Mouse (Mus musculus) cerebellum, adult 9-10 months (tissue): ENCODE data around the gene Rnf114.

ENCODE experiments used
- DNase-seq: peaks from one replicate; pipeline ENCODE4 v3.0.0; 2022

Gene Rnf114

GRCm38 (mm10) chr2:167541761-167542160, 49.3 kb downstream of the Rnf114 start:
- DNase-seq, result no peak

GRCm38 (mm10) chr2:167542361-167542760, 49.9 kb downstream of the Rnf114 start:
- no peak for DNase-seq

- no peak for DNase-seq
Measured at GRCm38 (mm10) chr2:167543121-167544003, 50.9 kb downstream of the Rnf114 start.

GRCm38 (mm10) chr2:167544004-167544356, 51.5 kb downstream of the Rnf114 start:
- no peak for DNase-seq

GRCm38 (mm10) chr2:167544456-167544855, 52.0 kb downstream of the Rnf114 start:
- DNase-seq, result no peak

- DNase-seq, result no peak
Measured at GRCm38 (mm10) chr2:167546447-167547195, 54.2 kb downstream of the Rnf114 start.

- DNase-seq, result no peak
Measured at GRCm38 (mm10) chr2:167547444-167547843, 55.0 kb downstream of the Rnf114 start.

- DNase-seq, result no peak
Measured at GRCm38 (mm10) chr2:167548961-167549360, 56.5 kb downstream of the Rnf114 start.

- DNase-seq, result no peak
Measured at GRCm38 (mm10) chr2:167550341-167550854, 58.0 kb downstream of the Rnf114 start.

GRCm38 (mm10) chr2:167551342-167551920, 59.0 kb downstream of the Rnf114 start:
- no peak for DNase-seq

GRCm38 (mm10) chr2:167552292-167552691, 59.8 kb downstream of the Rnf114 start:
- DNase-seq, result no peak

- no peak for DNase-seq
Measured at GRCm38 (mm10) chr2:167552927-167553402, 60.5 kb downstream of the Rnf114 start.

GRCm38 (mm10) chr2:167555766-167556165, 63.3 kb downstream of the Rnf114 start:
- DNase-seq, result no peak

GRCm38 (mm10) chr2:167559413-167559812, 67.0 kb downstream of the Rnf114 start:
- DNase-seq, result no peak

GRCm38 (mm10) chr2:167562101-167562500, 69.7 kb downstream of the Rnf114 start:
- DNase-seq, result no peak

- DNase-seq, result no peak
Measured at GRCm38 (mm10) chr2:167563035-167563434, 70.6 kb downstream of the Rnf114 start.

- DNase-seq, result no peak
Measured at GRCm38 (mm10) chr2:167563703-167564102, 71.3 kb downstream of the Rnf114 start.

- DNase-seq, result no peak
Measured at GRCm38 (mm10) chr2:167564551-167565311, 72.3 kb downstream of the Rnf114 start.

- no peak for DNase-seq
Measured at GRCm38 (mm10) chr2:167565312-167565656, 72.8 kb downstream of the Rnf114 start.

GRCm38 (mm10) chr2:167565682-167566081, 73.2 kb downstream of the Rnf114 start:
- no peak for DNase-seq
